Mouse (Mus musculus) forebrain, embryonic 12.5 days (tissue): ENCODE results near the gene Slc12a5. TPM values are rescaled to one million over a fixed set of nuclear protein-coding genes. Genes with fewer than 3 reads are reported as not detected.

Source experiments
- ATAC-seq: fragments of 200-750 bp; cut with Nextera tagmentation; 2 replicates; pipeline ENCODE4 v1.8.0; 2017; ENCODE audit warnings: moderate TSS enrichment; ENCODE audit not compliant: low FRiP score
- H3K27ac ChIP-seq: fragments of 300-500 bp; sonication (generic); 2 replicates; pipeline ENCODE4 v1.5.1; 2016; ENCODE audit warnings: mild to moderate bottlenecking
- H3K27me3 ChIP-seq: fragments of 300-500 bp; sonication (generic); 2 replicates; pipeline ENCODE4 v1.6.1; 2016; ENCODE audit warnings: mild to moderate bottlenecking
- H3K36me3 ChIP-seq: fragments of 300-500 bp; sonication (generic); replicated peaks from 2 replicates; pipeline ENCODE4 v1.6.1; 2016; ENCODE audit warnings: mild to moderate bottlenecking
- H3K4me1 ChIP-seq: fragments of 300-500 bp; sonication (generic); 2 replicates; pipeline ENCODE4 v1.6.1; 2016
- H3K4me2 ChIP-seq: fragments of 300-500 bp; sonication (generic); 2 replicates; pipeline ENCODE4 v1.6.1; 2016; ENCODE audit warnings: mild to moderate bottlenecking, moderate library complexity
- H3K4me3 ChIP-seq: fragments of 300-500 bp; sonication (generic); replicated peaks from 2 replicates; pipeline ENCODE4 v1.5.1; 2016; ENCODE audit warnings: mild to moderate bottlenecking
- H3K9ac ChIP-seq: fragments of 300-500 bp; sonication (generic); 2 replicates; pipeline ENCODE4 v1.6.1; 2016; ENCODE audit warnings: mild to moderate bottlenecking
- H3K9me3 ChIP-seq: fragments of 300-500 bp; sonication (generic); 2 replicates; pipeline ENCODE4 v1.6.1; 2016
- WGBS: fragments of 180-500 bp; shearing (Covaris S2); methylation state at CpG from one replicate; pipeline ENCODE4 v1.1.7; 2016; 5-methylcytosine and 5-hydroxymethylcytosine counted together
- polyA plus RNA-seq: library from polyadenylated mRNA; unstranded; fragments of >200 nt; fragmentation: Nextera tagmentation; extraction: Ambion mirVana; gene quantifications from 2 replicates; pipeline ENCODE4 v1.2.1, GENCODE M21; 2016

The Slc12a5 gene
- polyA plus RNA-seq, 1 experiment from 2014 or later: 5.6 TPM

- Histone ChIP-seq H3K9me3 (no peaks in the 10 kb centered on the region), H3K27me3 (peaks cover 47% of the 10 kb centered on the region), H3K4me2 (no peak overlapping the region), H3K36me3 (peaks cover 7% of the 10 kb centered on the region), H3K27ac (no peak overlapping the region), H3K4me3 (no peak overlapping the region), H3K4me1 (peaks cover 18% of the 10 kb centered on the region), H3K9ac (no peak overlapping the region)
- 87% methylated on average over 11 of the region's 11 CpGs for WGBS
- ATAC-seq: no peak
Measured at GRCm38 (mm10) chr2:164994156-164994555, 33.6 kb downstream of the Slc12a5 start.

- WGBS: 64% methylated on average over 21 of the region's 21 CpGs
- peaks cover 18% of the 10 kb centered on the region for H3K4me1 ChIP-seq
- ATAC-seq: no peak
- no peaks in the 10 kb centered on the region for H3K9me3 ChIP-seq
- H3K27me3 ChIP-seq: peaks cover 54% of the 10 kb centered on the region
- no peak overlapping the region for H3K4me3 ChIP-seq
- no peak overlapping the region for H3K4me2 ChIP-seq
- peaks cover 14% of the 10 kb centered on the region for H3K36me3 ChIP-seq
- H3K27ac ChIP-seq: no peak overlapping the region
- no peak overlapping the region for H3K9ac ChIP-seq
Measured at GRCm38 (mm10) chr2:164994659-164995428, 34.2 kb downstream of the Slc12a5 start.

- ATAC-seq: no peak
- Histone ChIP-seq H3K36me3 (peaks cover 26% of the 10 kb centered on the region), H3K27ac (no peak overlapping the region), H3K4me1 (peaks cover 18% of the 10 kb centered on the region), H3K4me3 (no peak overlapping the region), H3K27me3 (peaks cover 61% of the 10 kb centered on the region), H3K9ac (no peak overlapping the region), H3K4me2 (no peak overlapping the region), H3K9me3 (no peaks in the 10 kb centered on the region)
- WGBS: 60% methylated on average over 11 of the region's 11 CpGs
Measured at GRCm38 (mm10) chr2:164995976-164996375, 35.4 kb downstream of the Slc12a5 start.

GRCm38 (mm10) chr2:164996848-164997720 lies 36.5 kb downstream of the Slc12a5 start:
- Histone ChIP-seq H3K4me3 (peak overlapping the region; percentile 28), H3K4me1 (peaks cover 18% of the 10 kb centered on the region), H3K27ac (no peak overlapping the region), H3K4me2 (peak overlapping the region; percentile 47), H3K9me3 (no peaks in the 10 kb centered on the region), H3K27me3 (peaks cover 64% of the 10 kb centered on the region), H3K36me3 (peaks cover 37% of the 10 kb centered on the region), H3K9ac (peak overlapping the region; percentile 44; the same call in 1 of the 2 replicates)
- ATAC-seq: no peak
- 8% methylated on average over 48 of the region's 49 CpGs for WGBS

- ATAC-seq: no peak
- H3K4me2 ChIP-seq: peak overlapping the region; percentile 47
- H3K4me3 ChIP-seq: peak overlapping the region; percentile 28
- 2% methylated on average over 51 of the region's 52 CpGs for WGBS
- H3K9ac ChIP-seq: peak overlapping the region; percentile 44
- H3K4me1 ChIP-seq: peaks cover 18% of the 10 kb centered on the region
- no peaks in the 10 kb centered on the region for H3K9me3 ChIP-seq
- H3K27me3 ChIP-seq: peaks cover 64% of the 10 kb centered on the region
- peaks cover 45% of the 10 kb centered on the region for H3K36me3 ChIP-seq
- no peak overlapping the region for H3K27ac ChIP-seq
Measured at GRCm38 (mm10) chr2:164997721-164998428, 37.3 kb downstream of the Slc12a5 start.

- H3K4me2 ChIP-seq: no peak overlapping the region
- no peak overlapping the region for H3K9ac ChIP-seq
- H3K36me3 ChIP-seq: peaks cover 85% of the 10 kb centered on the region
- ATAC-seq: no peak
- H3K27me3 ChIP-seq: peaks cover 39% of the 10 kb centered on the region
- H3K4me3 ChIP-seq: no peak overlapping the region
- H3K27ac ChIP-seq: no peak overlapping the region
- no peaks in the 10 kb centered on the region for H3K9me3 ChIP-seq
- H3K4me1 ChIP-seq: peaks cover 18% of the 10 kb centered on the region
- 90% methylated on average over 13 of the region's 13 CpGs for WGBS
Measured at GRCm38 (mm10) chr2:165001958-165002357, 41.4 kb downstream of the Slc12a5 start.

GRCm38 (mm10) chr2:165003108-165003507 lies 42.5 kb downstream of the Slc12a5 start:
- WGBS: 84% methylated on average over 3 of the region's 3 CpGs
- no peak overlapping the region for H3K4me3 ChIP-seq
- peaks cover 28% of the 10 kb centered on the region for H3K27me3 ChIP-seq
- peaks cover 97% of the 10 kb centered on the region for H3K36me3 ChIP-seq
- no peak overlapping the region for H3K27ac ChIP-seq
- H3K9ac ChIP-seq: no peak overlapping the region
- H3K4me2 ChIP-seq: no peak overlapping the region
- H3K4me1 ChIP-seq: peaks cover 9% of the 10 kb centered on the region
- no peak for ATAC-seq
- H3K9me3 ChIP-seq: no peaks in the 10 kb centered on the region

GRCm38 (mm10) chr2:165004237-165004636 lies 43.6 kb downstream of the Slc12a5 start:
- ATAC-seq: no peak
- 89% methylated on average over 10 of the region's 10 CpGs for WGBS
- peaks cover 16% of the 10 kb centered on the region for H3K27me3 ChIP-seq
- H3K9ac ChIP-seq: no peak overlapping the region
- peaks cover 100% of the 10 kb centered on the region for H3K36me3 ChIP-seq
- no peak overlapping the region for H3K27ac ChIP-seq
- H3K4me1 ChIP-seq: no peaks in the 10 kb centered on the region
- H3K4me2 ChIP-seq: no peak overlapping the region
- no peak overlapping the region for H3K4me3 ChIP-seq
- no peaks in the 10 kb centered on the region for H3K9me3 ChIP-seq

GRCm38 (mm10) chr2:165006813-165007212 lies 46.2 kb downstream of the Slc12a5 start:
- WGBS: 96% methylated on average over 4 of the region's 4 CpGs
- Histone ChIP-seq H3K36me3 (peaks cover 100% of the 10 kb centered on the region), H3K9ac (no peak overlapping the region), H3K4me2 (no peak overlapping the region), H3K9me3 (no peaks in the 10 kb centered on the region), H3K27ac (no peak overlapping the region), H3K4me1 (no peaks in the 10 kb centered on the region), H3K4me3 (no peak overlapping the region), H3K27me3 (no peaks in the 10 kb centered on the region)
- ATAC-seq: no peak

GRCm38 (mm10) chr2:165007986-165008385 lies 47.4 kb downstream of the Slc12a5 start:
- Histone ChIP-seq H3K4me3 (no peak overlapping the region), H3K9ac (no peak overlapping the region), H3K36me3 (peaks cover 100% of the 10 kb centered on the region), H3K9me3 (no peaks in the 10 kb centered on the region), H3K4me2 (no peak overlapping the region), H3K4me1 (no peaks in the 10 kb centered on the region), H3K27me3 (no peaks in the 10 kb centered on the region), H3K27ac (no peak overlapping the region)
- WGBS: 91% methylated on average over 1 of the region's 1 CpGs
- ATAC-seq: no peak

GRCm38 (mm10) chr2:165009161-165009560 lies 48.6 kb downstream of the Slc12a5 start:
- Histone ChIP-seq H3K36me3 (peaks cover 91% of the 10 kb centered on the region), H3K4me3 (no peak overlapping the region)

GRCm38 (mm10) chr2:165009581-165009980 lies 49.0 kb downstream of the Slc12a5 start:
- ATAC-seq: no peak
- Histone ChIP-seq H3K36me3 (peaks cover 87% of the 10 kb centered on the region), H3K9me3 (no peaks in the 10 kb centered on the region), H3K4me1 (no peaks in the 10 kb centered on the region), H3K4me2 (no peak overlapping the region), H3K27me3 (no peaks in the 10 kb centered on the region), H3K27ac (no peak overlapping the region), H3K9ac (no peak overlapping the region), H3K4me3 (no peak overlapping the region)
- 89% methylated on average over 2 of the region's 2 CpGs for WGBS

More at GRCm38 (mm10) chr2:165009161-165009560, 48.6 kb downstream of the Slc12a5 start:
- H3K27me3 ChIP-seq: no peaks in the 10 kb centered on the region
- no peaks in the 10 kb centered on the region for H3K4me1 ChIP-seq
- no peaks in the 10 kb centered on the region for H3K9me3 ChIP-seq
- 96% methylated on average over 14 of the region's 14 CpGs for WGBS
- no peak for ATAC-seq
- H3K9ac ChIP-seq: no peak overlapping the region
- H3K4me2 ChIP-seq: no peak overlapping the region
- no peak overlapping the region for H3K27ac ChIP-seq
